Mouse (Mus musculus) megakaryocyte-erythroid progenitor cell, adult 5-6 weeks (primary cell): ENCODE measurements at regions not wholly inside any gene's neighbourhood (a gene's known extent, or its start where the extent isn't known, plus 50 kb on each side); places are given as distances from the start of the nearest gene placed in this dataset.

Experiments used
- ATAC-seq: replicated peaks from 2 replicates; pipeline ENCODE4 v1.8.0; 2016; ENCODE audit warnings: mild to moderate bottlenecking, inconsistent platforms; ENCODE audit not compliant: severe bottlenecking, poor library complexity, low FRiP score, low TSS enrichment

DNA sequence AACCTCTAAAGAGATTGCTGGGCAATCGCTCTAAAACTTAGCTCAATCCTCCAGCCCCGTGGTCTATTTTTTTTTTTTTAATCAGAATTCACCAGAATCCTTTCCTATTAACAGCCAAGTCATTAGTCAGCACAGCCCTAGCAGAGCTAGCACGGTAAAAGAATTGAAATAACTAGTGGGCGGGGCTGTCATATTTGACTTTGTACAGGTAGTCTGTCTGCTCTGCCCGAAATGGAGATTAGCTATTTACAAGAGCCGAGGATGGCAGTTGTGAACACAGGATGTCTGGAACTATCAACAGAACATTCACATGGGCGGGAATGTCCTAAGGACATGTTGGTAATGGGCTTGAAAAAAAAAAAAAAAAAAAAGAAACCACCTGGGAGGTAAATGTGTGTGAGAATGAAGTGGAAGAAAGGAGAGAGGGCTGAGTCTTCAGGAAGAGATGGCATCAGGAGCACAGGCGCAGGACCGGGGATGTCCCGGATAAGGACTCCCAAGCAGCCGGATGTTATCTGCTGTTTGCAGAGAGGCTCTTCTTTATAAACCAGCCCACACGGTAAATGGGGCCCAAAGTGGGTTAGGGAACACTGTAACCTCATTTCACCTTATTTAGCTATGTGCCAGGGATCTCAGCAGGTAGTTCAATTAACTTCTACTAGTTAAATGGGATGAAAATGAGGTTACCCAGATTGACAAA lies 283.8 kb upstream of the Adgrl2 start:
- peak; percentile 92 for ATAC-seq

- no peak for ATAC-seq
These were observed 280.1 kb upstream of the Adgrl2 start for GRCm38 (mm10) chr3:149270459-149270858.

GRCm38 (mm10) chr3:149262332-149262970 lies 272.1 kb upstream of the Adgrl2 start:
- ATAC-seq, result peak; percentile 60; the same call in 1 of the 2 replicates

DNA sequence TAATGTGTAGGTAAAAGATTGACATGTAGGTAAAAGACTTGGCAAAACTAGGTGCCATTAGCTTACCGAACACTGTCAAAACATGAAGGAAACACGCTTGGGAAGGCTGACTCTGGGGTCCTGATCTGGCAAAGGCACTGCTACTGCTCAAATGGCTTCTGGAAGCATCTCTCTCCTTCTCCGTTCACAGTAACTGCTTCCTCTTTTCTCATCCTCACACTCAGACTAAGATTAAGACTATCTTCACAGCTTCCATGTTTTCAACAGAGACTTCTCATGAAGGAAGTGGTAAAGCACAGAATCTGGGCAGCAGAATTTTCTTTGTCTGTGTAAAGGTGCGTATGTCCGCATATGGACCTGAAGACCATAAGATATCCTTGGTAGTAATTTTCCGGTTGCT lies 271.4 kb upstream of the Adgrl2 start:
- no peak for ATAC-seq

DNA sequence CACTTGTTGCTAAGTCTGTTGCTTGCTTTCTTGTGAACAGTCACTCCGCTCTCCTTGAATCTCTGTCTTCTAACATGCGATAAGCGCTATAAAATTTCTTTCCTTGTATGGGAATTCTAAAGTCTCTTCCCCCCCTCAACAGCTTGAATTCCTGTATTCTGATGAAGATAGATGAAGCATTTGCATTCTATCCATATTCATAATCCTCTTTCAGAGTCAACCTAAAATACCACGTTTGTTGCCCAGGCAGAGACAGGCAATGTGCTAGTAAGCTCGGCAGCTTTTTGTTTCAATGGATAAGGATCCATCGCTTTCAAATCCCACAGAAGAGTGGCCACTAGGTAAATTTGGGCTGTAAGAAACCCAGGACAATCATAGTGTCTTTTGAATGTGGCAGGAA lies 268.5 kb upstream of the Adgrl2 start:
- ATAC-seq, result no peak

GRCm38 (mm10) chr3:149256891-149257290 lies 266.5 kb upstream of the Adgrl2 start:
- ATAC-seq, result no peak

- no peak for ATAC-seq
These were observed 262.7 kb upstream of the Adgrl2 start for GRCm38 (mm10) chr3:149253080-149253479.

DNA sequence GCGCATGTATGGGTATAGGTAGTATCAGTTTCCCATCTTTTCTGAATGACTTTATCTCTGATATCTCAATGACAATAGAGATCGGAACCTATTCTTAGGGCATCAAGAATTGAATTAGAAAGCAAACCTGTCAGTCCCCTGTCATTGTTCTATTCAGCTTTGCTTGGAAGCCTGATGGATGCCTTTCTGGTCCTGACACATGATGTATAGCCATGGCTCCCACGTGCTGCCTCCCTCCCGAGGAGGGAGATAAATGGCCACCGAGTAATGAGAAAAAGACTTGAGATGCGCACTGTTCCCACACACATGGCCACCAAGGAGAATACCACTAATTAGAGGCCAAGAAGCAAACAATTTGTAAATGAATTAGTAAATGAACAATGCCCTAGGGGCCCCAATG lies 261.8 kb upstream of the Adgrl2 start:
- no peak for ATAC-seq

DNA sequence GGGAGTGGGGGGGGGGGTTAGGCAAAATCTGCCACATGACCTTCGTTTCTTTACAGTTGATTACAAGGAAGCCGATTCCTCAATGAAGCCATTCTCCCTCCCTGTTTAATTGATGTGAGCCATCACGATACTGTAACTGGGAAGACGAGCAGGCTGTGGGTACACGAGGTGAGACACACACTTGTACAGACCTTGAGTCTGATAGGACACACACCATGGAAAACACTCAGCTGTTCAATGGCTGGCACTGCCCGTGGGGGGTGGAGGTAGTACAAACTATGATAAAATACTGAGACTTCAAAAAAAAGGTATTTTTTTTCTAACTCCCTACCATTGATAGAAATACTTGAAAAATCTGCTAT lies 257.3 kb upstream of the Adgrl2 start:
- no peak for ATAC-seq

GRCm38 (mm10) chr3:149246935-149247625 lies 256.7 kb upstream of the Adgrl2 start:
- ATAC-seq, result peak; percentile 53

DNA sequence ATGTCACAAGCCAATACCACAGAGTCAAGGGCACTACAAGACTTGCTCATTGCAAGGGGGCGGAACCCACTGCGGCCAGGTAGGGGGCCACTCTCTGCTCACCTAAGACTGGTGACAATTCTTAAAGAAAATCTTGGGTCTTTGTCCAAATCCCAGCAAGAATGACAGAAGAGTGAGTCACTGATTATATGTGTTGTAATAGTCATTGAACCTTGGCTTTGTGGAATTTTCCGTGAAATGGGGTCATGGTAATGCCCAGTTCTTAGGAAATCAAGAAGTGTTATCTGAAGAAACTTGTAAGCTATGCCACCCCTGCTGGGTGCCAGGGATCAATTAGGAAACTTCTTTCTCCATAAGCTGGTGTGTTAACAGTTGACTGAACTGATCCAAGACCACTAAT lies 249.3 kb upstream of the Adgrl2 start:
- no peak for ATAC-seq

DNA sequence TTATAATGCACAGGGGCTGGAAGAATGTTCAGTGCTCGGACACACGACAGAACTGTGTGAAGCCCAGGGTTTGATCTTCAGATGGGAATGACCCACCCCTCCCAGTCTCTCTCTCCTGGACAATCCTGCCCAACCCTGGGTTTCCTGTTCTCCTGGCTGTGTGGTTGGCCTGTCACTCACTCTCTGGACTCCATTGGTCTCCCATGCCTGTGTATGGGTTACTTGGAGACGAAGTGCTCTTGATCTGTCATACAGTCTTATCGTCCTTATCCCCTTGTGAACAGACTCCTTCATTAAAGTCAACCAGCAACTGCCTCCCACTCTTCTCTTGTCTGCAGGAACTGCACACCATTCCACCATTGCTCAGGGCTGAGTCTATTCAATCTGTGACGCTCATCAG lies 247.7 kb upstream of the Adgrl2 start:
- ATAC-seq, result no peak

GRCm38 (mm10) chr3:149235183-149235582 lies 244.8 kb upstream of the Adgrl2 start:
- ATAC-seq, result no peak

GRCm38 (mm10) chr3:149233691-149234131 lies 243.4 kb upstream of the Adgrl2 start:
- no peak for ATAC-seq

DNA sequence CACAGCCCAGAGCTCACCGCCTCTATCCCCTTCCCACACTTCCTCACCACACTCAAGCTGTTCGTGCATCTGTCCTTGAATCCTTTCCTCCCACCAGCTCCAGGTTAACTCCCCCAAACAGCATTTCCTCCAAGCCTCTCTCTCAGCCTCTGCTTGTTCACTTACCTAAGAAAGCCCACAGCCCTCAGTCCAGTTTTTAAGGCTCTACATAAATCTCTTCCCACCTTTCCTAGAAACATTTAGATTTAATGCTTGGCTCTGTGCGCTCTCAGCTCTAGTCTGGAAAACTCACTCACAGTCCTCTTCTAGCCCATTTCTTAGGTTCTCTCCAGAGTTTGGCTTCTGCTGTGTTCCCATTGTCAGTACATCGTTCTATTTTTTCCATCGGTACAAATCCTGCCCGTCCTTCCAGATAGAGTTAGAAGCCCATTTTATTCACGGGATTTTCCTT lies 242.9 kb upstream of the Adgrl2 start:
- no peak for ATAC-seq

DNA sequence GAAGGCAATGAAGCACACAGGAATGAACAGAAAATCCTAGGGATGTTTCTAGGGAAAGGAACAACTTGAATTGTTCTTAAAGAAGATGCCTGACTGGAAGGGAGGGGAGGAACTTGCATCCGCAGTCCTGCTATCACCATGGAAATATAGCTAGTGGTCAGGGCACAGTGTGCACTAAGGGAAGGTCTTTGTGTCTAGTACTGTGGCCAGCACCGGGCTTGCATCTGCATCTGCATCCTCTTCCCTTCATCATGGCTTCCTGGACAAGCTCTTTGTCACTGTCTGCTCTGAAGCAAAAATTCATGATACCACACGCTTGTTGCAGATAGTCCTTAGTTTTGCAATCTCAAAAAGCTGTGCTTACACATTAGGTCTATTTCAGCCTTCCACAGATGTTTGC lies 241.0 kb upstream of the Adgrl2 start:
- ATAC-seq, result no peak

DNA sequence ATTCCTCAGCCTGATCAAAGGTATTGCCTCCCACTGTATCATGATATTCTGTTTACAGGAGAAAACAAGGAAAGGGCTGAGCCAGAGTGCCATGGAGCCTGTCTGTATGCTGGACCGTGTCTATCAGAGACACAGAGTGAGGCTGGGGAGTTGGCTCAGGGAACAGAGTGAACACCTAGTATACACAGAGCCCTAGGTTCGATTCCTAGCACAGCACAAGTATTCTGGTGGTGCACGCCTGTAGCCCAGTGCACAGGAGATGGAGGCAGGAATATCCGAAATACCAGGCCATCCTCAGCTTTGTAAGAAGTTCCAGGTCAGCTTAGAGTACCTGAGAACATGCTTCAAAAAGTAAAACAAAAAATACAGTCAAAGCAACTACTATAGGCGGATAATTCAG lies 237.2 kb upstream of the Adgrl2 start:
- ATAC-seq, result no peak

- peak; percentile 81 for ATAC-seq
These were observed 236.4 kb upstream of the Adgrl2 start for GRCm38 (mm10) chr3:149226723-149227122.

GRCm38 (mm10) chr3:149225684-149226083 lies 235.3 kb upstream of the Adgrl2 start:
- peak; percentile 80 for ATAC-seq

DNA sequence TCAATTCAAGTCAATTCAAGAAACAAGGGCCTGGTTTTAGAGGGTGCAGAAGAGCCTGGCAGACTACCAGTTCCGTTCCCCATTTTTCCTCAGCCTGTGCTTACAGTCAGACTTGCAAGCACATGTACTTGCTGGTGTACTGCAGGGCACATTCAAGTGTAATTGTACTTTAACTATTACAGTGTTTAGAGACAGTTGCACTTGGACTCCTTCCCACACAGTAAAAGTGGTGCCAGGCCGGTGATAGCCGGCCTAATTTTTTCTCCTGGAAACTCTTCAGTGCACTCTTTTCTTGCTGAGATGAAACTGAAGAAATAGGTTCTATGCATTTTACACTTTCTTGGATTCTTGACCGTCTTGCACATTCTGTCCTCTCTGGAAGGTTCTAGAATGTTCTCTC lies 233.9 kb upstream of the Adgrl2 start:
- ATAC-seq, result no peak

- no peak for ATAC-seq
These were observed 233.4 kb upstream of the Adgrl2 start for GRCm38 (mm10) chr3:149223776-149224175.
